Mouse (Mus musculus) CD4-positive, CD25-positive, alpha-beta regulatory T cell, adult 2 months (primary cell): ENCODE data around the gene Vmn2r-ps130.
"Not testable (repeated sequence)": the region's sequence is repeated elsewhere in the genome, so short reads cannot be mapped to it uniquely, and the experiment has no call there.

ENCODE experiments used
- DNase-seq: peaks from one replicate; pipeline ENCODE4 v3.0.0-alpha.2; 2012; ENCODE audit warnings: low read depth, low spot score

Vmn2r-ps130 gene

GRCm38 (mm10) chr17:23060866-23061265, at the start of gene Vmn2r-ps130:
Gene Vmn2r-ps130, plus strand, starts transcription at chr17:23061166.
- DNase-seq: not testable (repeated sequence)
